Mouse (Mus musculus) cerebellum, adult 2 months (tissue): ENCODE results near the gene Samd4.

Experiments used
- CTCF ChIP-seq: fragments of 200-500 bp; IDR thresholded peaks from 2 replicates; pipeline ENCODE4 v1.5.1; 2011; ENCODE audit warnings: low read depth, mild to moderate bottlenecking, control low read depth, low read length, moderate library complexity, borderline replicate concordance; ENCODE audit not compliant: insufficient read depth
- POLR2A ChIP-seq: fragments of 200-500 bp; IDR thresholded peaks from 2 replicates; pipeline ENCODE4 v1.6.1; 2011; ENCODE audit warnings: low read length, control low read depth, borderline replicate concordance; ENCODE audit not compliant: insufficient read depth

- no peak for TF ChIP-seq POLR2A
- TF ChIP-seq CTCF, result no peak
Measured at GRCm38 (mm10) chr14:46897953-46898352, 15.3 kb downstream of the Samd4 start.
